Mouse (Mus musculus): ENCODE measurements around the gene Gm20671. TPM values are rescaled to one million over a fixed set of nuclear protein-coding genes. Genes with fewer than 3 reads are reported as not detected.
"Not testable (repeated sequence)": the region's sequence is repeated elsewhere in the genome, so short reads cannot be mapped to it uniquely, and the experiment has no call there.

Gm20671 gene
- polyA plus RNA-seq, 1 experiment from 2014 or later = not detected

DNA sequence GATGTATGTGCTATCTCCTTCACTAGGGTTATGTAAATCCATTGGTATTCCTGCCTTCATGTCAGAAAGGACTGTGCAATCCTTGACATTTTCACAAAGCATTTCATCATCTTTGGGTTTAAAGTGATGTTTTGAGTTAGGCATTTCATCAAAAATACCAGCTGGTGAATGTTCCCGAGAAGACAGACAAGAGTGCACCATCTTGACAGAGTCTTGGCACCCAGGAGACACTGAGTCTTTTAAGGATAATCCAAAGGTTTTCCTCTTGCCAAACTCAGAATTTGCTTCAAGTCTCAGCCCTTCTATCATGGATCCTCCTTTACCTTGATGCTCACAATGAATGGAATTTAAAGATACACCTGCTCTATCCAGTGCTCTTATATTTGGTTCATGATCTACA lies 1.9 kb upstream of the Gm20671 start:
- H3K4me3 ChIP-seq (replicated peaks; ENCODE audit: low read depth, low read length); H3K9me3 ChIP-seq (ENCODE audit: control insufficient read depth, low read length); DNase-seq; H3K4me1 ChIP-seq (ENCODE audit: control insufficient read depth, insufficient read depth, low read length); H3K27ac ChIP-seq (replicated peaks; ENCODE audit: low read depth, low read length); H3K27me3 ChIP-seq (ENCODE audit: control insufficient read depth, insufficient read depth, low read length); H3K4me2 ChIP-seq (ENCODE audit: low read length); H3K9ac ChIP-seq (replicated peaks; ENCODE audit: low read length); ATAC-seq (ENCODE audit: low FRiP score, low TSS enrichment): not testable (repeated sequence)
- peaks cover 80% of the 10 kb centered on the region for H3K36me3 ChIP-seq (ENCODE audit: control insufficient read depth, insufficient read depth, low read length)
- WGBS = 94% methylated on average over 1 of the region's 1 CpGs

DNA sequence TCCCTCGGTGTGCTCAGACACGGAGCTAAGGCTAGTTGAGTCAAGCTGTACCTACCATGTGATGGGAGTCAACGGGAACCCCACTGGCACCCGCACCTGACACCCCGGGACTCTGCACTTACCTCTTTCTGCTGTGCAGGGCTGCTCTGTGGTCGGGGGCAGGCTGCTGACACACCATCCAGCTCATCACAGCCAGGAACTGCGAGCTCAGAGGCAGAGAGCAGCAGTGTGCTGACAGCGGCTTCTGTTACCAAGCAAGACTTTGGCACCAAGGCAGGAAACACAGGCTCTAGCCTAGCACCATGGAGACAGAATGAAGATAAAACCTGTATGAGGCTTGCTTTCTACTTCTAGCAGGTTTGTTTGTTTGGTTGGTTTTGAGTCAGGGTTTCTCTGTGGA lies 6.4 kb downstream of the Gm20671 start:
- Histone ChIP-seq H3K4me3 (replicated peaks; ENCODE audit: low read depth, low read length) (no peak overlapping the region), H3K36me3 (ENCODE audit: control insufficient read depth, insufficient read depth, low read length) (peaks cover 63% of the 10 kb centered on the region), H3K4me1 (ENCODE audit: control insufficient read depth, insufficient read depth, low read length) (no peaks in the 10 kb centered on the region), H3K9ac (replicated peaks; ENCODE audit: low read length) (no peak overlapping the region), H3K9me3 (ENCODE audit: control insufficient read depth, low read length) (no peaks in the 10 kb centered on the region), H3K27me3 (ENCODE audit: control insufficient read depth, insufficient read depth, low read length) (no peaks in the 10 kb centered on the region), H3K27ac (replicated peaks; ENCODE audit: low read depth, low read length) (no peak overlapping the region), H3K4me2 (ENCODE audit: low read length) (no peak overlapping the region)
- DNase-seq (no peak), ATAC-seq (ENCODE audit: low FRiP score, low TSS enrichment) (no peak)
- WGBS = 96% methylated on average over 8 of the region's 8 CpGs

DNA sequence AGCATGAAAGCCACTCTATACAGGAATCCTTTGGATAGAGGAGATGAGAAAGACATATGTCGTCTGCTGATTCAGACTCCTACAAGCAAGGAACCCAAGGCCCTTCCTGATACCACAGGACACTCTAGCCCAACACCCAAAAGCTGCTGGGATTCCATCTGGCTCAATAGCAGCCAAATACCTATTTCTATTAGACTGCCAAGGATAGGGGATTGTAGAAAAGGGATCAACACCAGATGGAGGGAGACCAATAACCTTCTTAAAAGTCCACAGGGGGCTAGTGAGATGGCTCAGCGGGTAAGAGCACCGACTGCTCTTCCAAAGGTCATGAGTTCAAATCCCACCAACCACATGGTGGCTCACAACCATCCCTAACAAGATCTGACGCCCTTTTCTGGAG lies 11.5 kb downstream of the Gm20671 start:
- no peak overlapping the region for H3K4me3 ChIP-seq (replicated peaks; ENCODE audit: low read depth, low read length)
- H3K9me3 ChIP-seq (ENCODE audit: control insufficient read depth, low read length) = no peaks in the 10 kb centered on the region
- no peak overlapping the region for H3K27ac ChIP-seq (replicated peaks; ENCODE audit: low read depth, low read length)
- no peaks in the 10 kb centered on the region for H3K4me1 ChIP-seq (ENCODE audit: control insufficient read depth, insufficient read depth, low read length)
- H3K36me3 ChIP-seq (ENCODE audit: control insufficient read depth, insufficient read depth, low read length) = peaks cover 70% of the 10 kb centered on the region
- DNase-seq (no peak), ATAC-seq (ENCODE audit: low FRiP score, low TSS enrichment) (no peak)
- WGBS = 95% methylated on average over 4 of the region's 4 CpGs
- H3K27me3 ChIP-seq (ENCODE audit: control insufficient read depth, insufficient read depth, low read length) = no peaks in the 10 kb centered on the region
- H3K9ac ChIP-seq (replicated peaks; ENCODE audit: low read length) = no peak overlapping the region
- H3K4me2 ChIP-seq (ENCODE audit: low read length) = no peak overlapping the region

DNA sequence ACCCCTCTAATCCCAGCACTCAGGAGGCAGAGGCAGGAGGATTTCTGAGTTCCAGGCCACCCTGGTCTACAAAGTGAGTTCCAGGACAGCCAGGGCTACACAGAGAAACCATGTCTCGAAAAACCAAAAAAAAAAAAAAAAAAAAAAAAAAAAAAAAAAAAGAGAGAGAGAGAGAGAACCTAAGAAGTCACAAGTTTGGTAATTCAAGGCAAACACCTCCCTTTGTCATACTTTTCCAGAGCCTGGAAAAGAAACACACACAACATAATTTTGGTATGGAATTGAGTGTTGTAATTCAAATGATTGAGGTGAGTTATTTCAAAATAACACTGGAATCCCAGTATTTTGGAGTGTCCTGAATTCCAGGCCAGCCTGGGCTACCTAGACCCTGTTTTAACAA lies 40.5 kb downstream of the Gm20671 start:
- 75% methylated on average over 1 of the region's 1 CpGs for WGBS
- not testable (repeated sequence) for H3K9ac ChIP-seq (replicated peaks; ENCODE audit: low read length); DNase-seq; H3K27me3 ChIP-seq (ENCODE audit: control insufficient read depth, insufficient read depth, low read length); H3K9me3 ChIP-seq (ENCODE audit: control insufficient read depth, low read length); H3K4me1 ChIP-seq (ENCODE audit: control insufficient read depth, insufficient read depth, low read length); H3K27ac ChIP-seq (replicated peaks; ENCODE audit: low read depth, low read length); H3K4me3 ChIP-seq (replicated peaks; ENCODE audit: low read depth, low read length); ATAC-seq (ENCODE audit: low FRiP score, low TSS enrichment); H3K4me2 ChIP-seq (ENCODE audit: low read length)
- peaks cover 14% of the 10 kb centered on the region for H3K36me3 ChIP-seq (ENCODE audit: control insufficient read depth, insufficient read depth, low read length)

DNA sequence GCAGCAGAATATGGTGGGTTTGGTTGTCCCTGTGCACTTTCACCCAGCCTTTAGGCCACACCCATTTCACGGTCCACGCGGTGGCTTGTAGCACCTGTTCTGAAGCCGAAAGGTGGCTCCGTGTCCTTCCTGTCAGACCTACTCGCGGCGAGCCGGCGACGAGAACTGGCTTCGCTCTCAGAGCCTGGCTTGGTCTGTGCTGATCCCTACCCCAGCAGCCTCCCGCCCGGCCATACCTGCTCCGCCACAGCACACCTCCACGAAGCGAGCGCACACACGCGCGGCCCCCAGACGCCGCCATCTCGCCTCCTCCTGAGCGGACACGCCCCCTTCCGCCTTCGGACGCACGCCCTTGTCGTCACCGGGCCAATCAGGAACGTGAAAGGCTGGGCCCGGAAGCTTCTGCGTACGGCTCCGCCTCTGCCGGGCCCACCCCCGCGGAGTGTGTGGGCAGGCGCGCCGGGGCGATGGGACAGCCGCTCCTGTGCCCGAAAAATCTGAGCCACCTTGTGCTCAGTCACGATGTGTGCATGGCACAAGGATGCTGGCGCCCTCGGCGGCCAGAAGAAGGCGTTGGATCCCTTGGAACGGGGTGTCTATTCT lies 41.5 kb downstream of the Gm20671 start, which contains the start of gene Pisd:
TSS of gene Pisd (minus strand) at position 334 of the 603 bp plus-strand sequence.
- peaks cover 9% of the 10 kb centered on the region for H3K4me1 ChIP-seq (ENCODE audit: control insufficient read depth, insufficient read depth, low read length)
- peak within 1 kb of the TSS; percentile 87 for H3K27ac ChIP-seq (replicated peaks; ENCODE audit: low read depth, low read length)
- DNase-seq = peak; percentile 98
- H3K4me2 ChIP-seq (ENCODE audit: low read length) = peak within 1 kb of the TSS; percentile 82
- H3K9me3 ChIP-seq (ENCODE audit: control insufficient read depth, low read length) = no peaks in the 10 kb centered on the region
- no peaks in the 10 kb centered on the region for H3K27me3 ChIP-seq (ENCODE audit: control insufficient read depth, insufficient read depth, low read length)
- under 1% methylated on average over 52 of the region's 52 CpGs for WGBS
- H3K4me3 ChIP-seq (replicated peaks; ENCODE audit: low read depth, low read length) = peak within 1 kb of the TSS; percentile 75
- H3K9ac ChIP-seq (replicated peaks; ENCODE audit: low read length) = peak within 1 kb of the TSS; percentile 53
- peak; percentile 99 for ATAC-seq (ENCODE audit: low FRiP score, low TSS enrichment)
- peaks cover 4% of the 10 kb centered on the region; the same call in 1 of the 2 replicates for H3K36me3 ChIP-seq (ENCODE audit: control insufficient read depth, insufficient read depth, low read length)

DNA sequence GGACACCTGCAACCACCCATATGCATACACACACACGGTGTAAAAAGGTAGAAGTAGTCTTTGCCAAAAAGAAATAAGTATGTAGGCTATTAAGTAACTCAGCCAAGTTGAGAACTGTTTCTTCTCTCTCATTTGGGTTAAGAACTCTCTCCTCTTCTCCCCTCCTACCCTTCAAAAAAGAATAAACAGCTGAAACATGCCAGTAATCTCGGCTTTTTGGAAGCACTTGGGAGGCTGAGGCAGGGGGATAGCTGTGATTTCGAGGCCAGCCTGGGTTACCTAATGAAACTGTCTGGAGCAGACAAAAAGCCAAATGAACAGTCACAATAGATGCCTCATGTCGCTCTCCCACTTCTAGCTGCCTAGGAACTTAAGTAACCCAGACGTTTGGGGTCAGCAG lies 42.2 kb downstream of the Gm20671 start:
- H3K4me2 ChIP-seq (ENCODE audit: low read length) = peak overlapping the region; percentile 82
- H3K36me3 ChIP-seq (ENCODE audit: control insufficient read depth, insufficient read depth, low read length) = 0 out of 2 replicates have a peak, but pooled peaks cover 3% of the 10 kb centered on the region
- no peak for DNase-seq
- no peaks in the 10 kb centered on the region for H3K27me3 ChIP-seq (ENCODE audit: control insufficient read depth, insufficient read depth, low read length)
- H3K9me3 ChIP-seq (ENCODE audit: control insufficient read depth, low read length) = no peaks in the 10 kb centered on the region
- peak overlapping the region; percentile 53 for H3K9ac ChIP-seq (replicated peaks; ENCODE audit: low read length)
- H3K27ac ChIP-seq (replicated peaks; ENCODE audit: low read depth, low read length) = 0 out of 2 replicates have a peak overlapping the region, but pooled peaks have one; percentile 87
- no peak for ATAC-seq (ENCODE audit: low FRiP score, low TSS enrichment)
- H3K4me1 ChIP-seq (ENCODE audit: control insufficient read depth, insufficient read depth, low read length) = peaks cover 9% of the 10 kb centered on the region
- H3K4me3 ChIP-seq (replicated peaks; ENCODE audit: low read depth, low read length) = peak overlapping the region; percentile 75
- WGBS = 23% methylated on average over 5 of the region's 5 CpGs

DNA sequence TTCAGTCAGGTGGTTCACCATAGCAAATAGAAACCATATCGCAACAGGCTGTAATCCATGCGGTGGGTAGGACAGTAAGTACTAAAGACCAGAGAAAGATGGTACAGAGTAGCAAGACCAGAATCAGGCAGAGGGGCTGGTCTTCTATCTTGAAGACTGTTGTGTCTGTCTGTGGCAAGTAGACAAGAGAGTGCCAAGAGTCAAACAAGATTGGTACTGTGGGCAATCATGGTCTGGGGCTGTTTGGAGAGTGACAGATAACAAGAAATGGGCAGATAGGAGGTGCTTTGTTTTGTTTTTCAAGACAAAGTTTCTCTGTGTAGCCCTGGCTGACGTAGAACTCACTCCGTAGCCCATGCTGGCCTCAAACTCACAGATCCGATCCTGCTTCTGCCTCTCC lies 45.3 kb downstream of the Gm20671 start:
- H3K27ac ChIP-seq (replicated peaks; ENCODE audit: low read depth, low read length) = no peak overlapping the region
- no peaks in the 10 kb centered on the region for H3K36me3 ChIP-seq (ENCODE audit: control insufficient read depth, insufficient read depth, low read length)
- peaks cover 9% of the 10 kb centered on the region for H3K4me1 ChIP-seq (ENCODE audit: control insufficient read depth, insufficient read depth, low read length)
- no peak overlapping the region for H3K4me3 ChIP-seq (replicated peaks; ENCODE audit: low read depth, low read length)
- no peak overlapping the region for H3K4me2 ChIP-seq (ENCODE audit: low read length)
- H3K27me3 ChIP-seq (ENCODE audit: control insufficient read depth, insufficient read depth, low read length) = no peaks in the 10 kb centered on the region
- no peak overlapping the region for H3K9ac ChIP-seq (replicated peaks; ENCODE audit: low read length)
- 96% methylated on average over 5 of the region's 5 CpGs for whole genome bisulfite sequencing
- ATAC-seq (ENCODE audit: low FRiP score, low TSS enrichment) = no peak
- no peak for DNase-seq
- no peaks in the 10 kb centered on the region for H3K9me3 ChIP-seq (ENCODE audit: control insufficient read depth, low read length)

DNA sequence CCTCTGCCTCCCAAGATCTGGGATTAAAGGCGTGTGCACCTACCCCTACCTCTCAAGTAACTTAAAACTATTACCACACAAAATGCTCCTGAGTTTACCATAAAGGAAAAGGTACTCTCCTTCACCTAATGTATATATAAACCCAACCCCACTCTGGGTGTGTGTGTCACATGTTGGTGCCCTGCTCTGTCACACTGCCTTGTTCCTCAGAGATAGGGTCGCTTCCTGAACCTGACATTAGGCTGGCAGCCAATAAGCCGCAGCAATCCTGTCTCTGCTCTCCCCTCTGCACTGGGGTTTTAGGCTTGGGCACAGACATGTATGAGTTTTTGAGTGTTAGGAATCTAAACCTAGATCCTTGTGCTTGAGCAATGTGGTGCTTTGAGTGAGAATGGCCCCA lies 48.7 kb downstream of the Gm20671 start:
- Histone ChIP-seq H3K4me3 (replicated peaks; ENCODE audit: low read depth, low read length) (no peak overlapping the region), H3K27me3 (ENCODE audit: control insufficient read depth, insufficient read depth, low read length) (no peaks in the 10 kb centered on the region), H3K27ac (replicated peaks; ENCODE audit: low read depth, low read length) (no peak overlapping the region), H3K36me3 (ENCODE audit: control insufficient read depth, insufficient read depth, low read length) (peaks cover 12% of the 10 kb centered on the region), H3K9ac (replicated peaks; ENCODE audit: low read length) (no peak overlapping the region), H3K4me2 (ENCODE audit: low read length) (no peak overlapping the region), H3K4me1 (ENCODE audit: control insufficient read depth, insufficient read depth, low read length) (no peaks in the 10 kb centered on the region), H3K9me3 (ENCODE audit: control insufficient read depth, low read length) (no peaks in the 10 kb centered on the region)
- ATAC-seq (ENCODE audit: low FRiP score, low TSS enrichment) (no peak), DNase-seq (no peak)
- 93% methylated on average over 3 of the region's 3 CpGs for WGBS

DNA sequence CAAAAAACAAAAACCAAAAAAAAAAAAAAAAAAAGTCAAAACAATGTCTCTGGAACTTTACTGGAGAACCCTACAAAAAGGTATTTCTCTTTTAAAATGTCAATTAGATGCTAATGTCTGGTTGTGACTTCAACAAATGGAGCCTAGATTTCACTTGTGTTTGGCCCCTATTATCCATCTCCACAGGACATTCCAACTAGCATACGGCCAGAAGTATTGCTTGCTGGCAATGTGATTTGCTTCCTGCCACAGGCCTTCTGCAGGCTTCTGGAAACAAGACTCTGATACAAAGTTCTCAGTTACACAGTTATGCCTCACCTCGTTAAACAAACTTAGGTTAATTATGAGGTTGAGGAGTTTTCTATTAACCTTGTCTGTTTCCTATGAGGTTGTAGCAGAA lies 54.5 kb downstream of the Gm20671 start:
- H3K4me3 ChIP-seq (replicated peaks; ENCODE audit: low read depth, low read length) = no peak overlapping the region
- peaks cover 34% of the 10 kb centered on the region for H3K36me3 ChIP-seq (ENCODE audit: control insufficient read depth, insufficient read depth, low read length)
- DNase-seq = no peak
- ATAC-seq (ENCODE audit: low FRiP score, low TSS enrichment) = no peak
- no peaks in the 10 kb centered on the region for H3K9me3 ChIP-seq (ENCODE audit: control insufficient read depth, low read length)
- H3K27ac ChIP-seq (replicated peaks; ENCODE audit: low read depth, low read length) = no peak overlapping the region
- 85% methylated on average over 2 of the region's 2 CpGs for WGBS
- H3K4me1 ChIP-seq (ENCODE audit: control insufficient read depth, insufficient read depth, low read length) = no peaks in the 10 kb centered on the region
- no peaks in the 10 kb centered on the region for H3K27me3 ChIP-seq (ENCODE audit: control insufficient read depth, insufficient read depth, low read length)
- no peak overlapping the region for H3K4me2 ChIP-seq (ENCODE audit: low read length)
- H3K9ac ChIP-seq (replicated peaks; ENCODE audit: low read length) = no peak overlapping the region
